Mouse (Mus musculus): ENCODE data around the gene Wdr17. TPM values are rescaled to one million over a fixed set of nuclear protein-coding genes. Genes with fewer than 3 reads are reported as not detected.

The Wdr17 gene
- 2.9 and 4.1 TPM in 2 replicates for polyA plus RNA-seq (2016; fragmentation: Nextera tagmentation; extraction: Ambion mirVana)

- H3K4me1 ChIP-seq, result no peaks in the 10 kb centered on the region
- H3K27ac ChIP-seq (replicated peaks), result no peak within 1 kb of the TSS
- no peaks in the 10 kb centered on the region for H3K27me3 ChIP-seq (ENCODE audit: low read depth, poor library complexity, severe bottlenecking)
- no peak for DNase-seq (ENCODE audit: low spot score)
- WGBS, result 87% methylated on average over 9 of the region's 9 CpGs
- no peak within 1 kb of the TSS for H3K4me3 ChIP-seq
- no peaks in the 10 kb centered on the region for H3K9me3 ChIP-seq (replicated peaks)
- no peaks in the 10 kb centered on the region for H3K36me3 ChIP-seq
These were observed at the start of gene Wdr17 for GRCm38 (mm10) chr8:54886987-54887785. Gene Wdr17, minus strand, starts transcription at chr8:54887184.

DNA sequence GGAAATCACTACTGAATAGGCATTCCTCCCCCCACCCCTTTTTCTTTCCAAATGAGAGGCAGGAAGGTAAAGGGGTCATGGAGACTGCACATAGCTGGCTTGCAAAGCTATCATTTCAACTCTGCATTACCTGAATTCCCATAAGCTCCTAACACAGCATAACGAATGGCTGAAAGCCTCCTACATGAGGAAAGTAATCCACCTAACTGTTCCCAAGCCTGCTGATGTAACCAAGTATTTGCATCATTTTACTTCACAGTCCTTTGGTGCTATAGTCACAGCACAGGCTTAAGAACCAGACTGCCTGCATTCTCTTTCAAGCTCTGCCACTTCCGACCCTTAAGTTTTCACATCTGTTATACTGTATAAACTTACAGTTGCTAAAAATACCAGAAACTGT lies 45.3 kb upstream of the Wdr17 start:
- no peak for DNase-seq (ENCODE audit: low spot score)
- H3K27me3 ChIP-seq (ENCODE audit: low read depth, poor library complexity, severe bottlenecking), result no peaks in the 10 kb centered on the region
- WGBS, result 79% methylated on average over 2 of the region's 2 CpGs
- H3K4me1 ChIP-seq, result no peaks in the 10 kb centered on the region
- no peaks in the 10 kb centered on the region for H3K36me3 ChIP-seq
- H3K4me3 ChIP-seq, result no peak overlapping the region
- H3K27ac ChIP-seq (replicated peaks), result no peak overlapping the region
- H3K9me3 ChIP-seq (replicated peaks), result no peaks in the 10 kb centered on the region

DNA sequence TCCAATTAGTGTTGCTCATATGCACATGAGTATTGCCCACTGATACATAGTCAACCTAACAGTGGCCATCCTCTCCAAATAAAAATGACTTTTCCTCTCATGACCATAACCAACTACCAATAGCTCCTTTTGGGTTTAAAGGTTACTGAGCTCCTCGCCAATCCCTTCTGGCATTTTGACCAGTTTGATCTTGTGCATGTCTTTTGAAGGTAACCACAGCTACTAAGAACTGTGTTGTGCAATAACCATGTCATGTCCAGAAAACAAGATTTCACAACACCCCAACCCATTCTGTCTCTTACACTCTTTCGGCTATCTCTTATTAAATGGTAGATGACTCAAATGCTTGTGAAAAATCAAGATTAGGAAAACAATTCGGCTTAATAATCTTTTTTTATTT lies 38.0 kb upstream of the Wdr17 start:
- WGBS, result 87% methylated on average over 3 of the region's 3 CpGs
- no peak for DNase-seq (ENCODE audit: low spot score)
- Histone ChIP-seq H3K27ac (replicated peaks) (no peak overlapping the region), H3K4me1 (peaks cover 12% of the 10 kb centered on the region), H3K36me3 (no peaks in the 10 kb centered on the region), H3K4me3 (no peak overlapping the region), H3K27me3 (ENCODE audit: low read depth, poor library complexity, severe bottlenecking) (no peaks in the 10 kb centered on the region), H3K9me3 (replicated peaks) (no peaks in the 10 kb centered on the region)

DNA sequence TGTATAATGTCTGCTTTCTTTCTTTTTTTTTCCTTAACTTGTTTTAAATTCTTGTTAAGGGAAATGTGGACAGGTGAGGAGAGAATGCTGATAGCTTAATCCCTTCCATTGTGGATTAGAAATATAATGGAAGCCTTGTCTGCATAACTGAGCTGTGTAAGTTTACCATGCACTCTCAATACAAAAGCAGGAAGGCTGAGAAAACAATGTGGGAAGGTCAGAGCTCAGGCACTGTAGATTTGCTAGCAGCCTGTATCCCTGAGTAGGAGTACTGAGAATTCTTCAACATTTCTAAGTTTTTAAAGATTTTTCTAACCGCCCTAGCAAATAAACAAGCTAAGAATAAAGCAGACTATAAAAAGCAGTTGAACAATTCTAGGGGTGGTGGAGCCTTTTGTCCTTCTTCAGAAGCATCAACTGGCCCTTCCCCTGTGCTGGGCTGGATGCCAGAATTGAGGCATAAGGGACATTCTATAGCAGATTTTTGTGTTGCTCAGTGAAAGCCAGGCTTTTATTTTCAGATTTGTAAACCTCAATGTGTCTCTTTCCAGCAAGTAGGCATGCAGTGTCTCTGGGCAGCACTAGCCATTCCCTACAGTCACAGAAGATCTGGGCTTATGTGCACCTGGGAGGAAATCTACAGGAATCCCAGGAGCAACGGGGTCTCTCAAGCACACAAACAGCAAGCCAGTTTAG lies 35.3 kb upstream of the Wdr17 start:
- DNase-seq (ENCODE audit: low spot score), result no peak
- no peak overlapping the region for H3K4me3 ChIP-seq
- H3K27me3 ChIP-seq (ENCODE audit: low read depth, poor library complexity, severe bottlenecking), result no peaks in the 10 kb centered on the region
- no peaks in the 10 kb centered on the region for H3K9me3 ChIP-seq (replicated peaks)
- no peaks in the 10 kb centered on the region for H3K36me3 ChIP-seq
- peak overlapping the region; percentile 7; the same call in 1 of the 2 replicates for H3K27ac ChIP-seq (replicated peaks)
- H3K4me1 ChIP-seq, result peaks cover 12% of the 10 kb centered on the region
- 60% methylated on average over 2 of the region's 2 CpGs for WGBS

GRCm38 (mm10) chr8:54917710-54918109 lies 30.7 kb upstream of the Wdr17 start:
- H3K36me3 ChIP-seq, result no peaks in the 10 kb centered on the region
- no peaks in the 10 kb centered on the region for H3K27me3 ChIP-seq (ENCODE audit: low read depth, poor library complexity, severe bottlenecking)
- H3K4me1 ChIP-seq, result peaks cover 11% of the 10 kb centered on the region
- H3K4me3 ChIP-seq, result no peak overlapping the region
- H3K9me3 ChIP-seq (replicated peaks), result no peaks in the 10 kb centered on the region
- H3K27ac ChIP-seq (replicated peaks), result no peak overlapping the region
- 79% methylated on average over 6 of the region's 9 CpGs for WGBS
- no peak for DNase-seq (ENCODE audit: low spot score)

DNA sequence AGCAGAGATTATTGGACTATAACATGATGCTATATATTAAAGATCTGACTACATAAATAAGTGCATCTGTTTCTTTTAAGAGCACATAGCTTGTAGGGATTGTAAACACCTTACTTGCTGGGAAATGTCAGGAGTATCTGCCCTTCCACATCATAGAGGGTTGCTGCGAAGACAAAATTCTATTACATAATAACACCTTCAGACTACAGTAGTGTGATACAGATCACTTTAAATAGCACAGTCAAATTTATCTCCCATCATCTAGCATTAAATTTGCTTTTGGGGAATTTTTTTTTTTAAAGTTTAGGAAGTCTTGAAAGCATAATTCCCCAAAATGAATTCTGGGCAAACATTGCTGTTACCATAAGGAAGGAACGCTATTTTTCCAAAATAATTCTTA lies 25.9 kb upstream of the Wdr17 start:
- Histone ChIP-seq H3K4me3 (no peak overlapping the region), H3K36me3 (no peaks in the 10 kb centered on the region), H3K27ac (replicated peaks) (no peak overlapping the region), H3K4me1 (no peaks in the 10 kb centered on the region; the same call in 1 of the 2 replicates), H3K27me3 (ENCODE audit: low read depth, poor library complexity, severe bottlenecking) (no peaks in the 10 kb centered on the region), H3K9me3 (replicated peaks) (no peaks in the 10 kb centered on the region)
- 93% methylated on average over 2 of the region's 2 CpGs for WGBS
- DNase-seq (ENCODE audit: low spot score), result no peak

DNA sequence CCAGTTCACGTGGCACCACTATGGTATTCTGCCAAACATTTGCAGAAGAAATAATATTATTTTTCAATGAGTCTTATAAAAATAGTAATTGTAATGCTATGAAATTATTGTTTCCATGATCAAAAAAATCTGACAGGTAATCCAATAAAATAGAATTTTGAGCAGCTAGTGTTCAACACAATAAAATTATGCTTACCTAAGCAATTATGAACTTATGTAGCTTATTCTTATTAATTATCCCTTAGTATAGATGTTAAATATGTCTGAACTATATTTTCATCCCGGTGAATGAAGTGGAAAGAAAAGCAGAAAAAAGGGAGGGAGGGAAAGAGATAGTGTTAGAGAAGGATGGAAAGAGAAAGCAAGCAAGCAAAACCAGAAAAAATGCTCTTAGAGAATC lies 12.5 kb upstream of the Wdr17 start:
- 88% methylated on average over 2 of the region's 2 CpGs for WGBS
- Histone ChIP-seq H3K4me1 (no peaks in the 10 kb centered on the region), H3K4me3 (no peak overlapping the region), H3K27me3 (ENCODE audit: low read depth, poor library complexity, severe bottlenecking) (no peaks in the 10 kb centered on the region), H3K27ac (replicated peaks) (no peak overlapping the region), H3K36me3 (no peaks in the 10 kb centered on the region), H3K9me3 (replicated peaks) (no peaks in the 10 kb centered on the region)
- DNase-seq (ENCODE audit: low spot score), result no peak

DNA sequence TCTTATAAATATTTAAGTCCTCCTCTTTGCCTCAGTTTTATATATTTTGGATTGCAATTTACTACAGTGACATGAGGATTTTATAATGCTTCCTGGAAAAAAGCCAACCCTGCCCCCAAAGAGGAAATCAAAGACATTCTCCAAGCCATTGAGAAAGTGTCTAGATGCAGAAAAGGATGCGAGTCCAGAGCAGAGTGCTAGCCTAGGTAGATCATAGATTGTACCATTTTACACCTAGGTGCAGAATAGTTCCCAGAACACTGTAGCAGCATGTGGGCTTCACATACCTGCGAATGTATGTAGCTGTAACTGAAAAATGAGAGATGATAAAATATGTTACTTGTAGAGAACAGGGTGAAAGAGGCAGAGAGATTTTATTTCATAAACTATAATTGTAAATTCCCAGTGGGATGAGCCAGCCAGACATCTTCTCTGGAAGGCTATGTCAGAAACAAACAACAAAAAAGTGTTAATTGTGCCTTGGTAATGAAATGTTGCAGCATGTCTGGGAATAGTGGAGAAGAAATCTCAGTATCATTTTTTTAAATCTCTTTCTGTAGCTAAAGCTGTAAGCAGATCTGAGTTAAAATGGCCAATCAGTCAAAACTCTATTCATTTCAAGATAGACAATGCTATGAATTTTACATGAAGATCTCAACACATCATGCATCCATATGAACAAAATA lies 7.8 kb upstream of the Wdr17 start:
- Histone ChIP-seq H3K4me1 (no peaks in the 10 kb centered on the region), H3K4me3 (no peak overlapping the region), H3K36me3 (no peaks in the 10 kb centered on the region), H3K27ac (replicated peaks) (no peak overlapping the region), H3K27me3 (ENCODE audit: low read depth, poor library complexity, severe bottlenecking) (no peaks in the 10 kb centered on the region), H3K9me3 (replicated peaks) (no peaks in the 10 kb centered on the region)
- 90% methylated on average over 2 of the region's 2 CpGs for WGBS
- DNase-seq (ENCODE audit: low spot score), result no peak

DNA sequence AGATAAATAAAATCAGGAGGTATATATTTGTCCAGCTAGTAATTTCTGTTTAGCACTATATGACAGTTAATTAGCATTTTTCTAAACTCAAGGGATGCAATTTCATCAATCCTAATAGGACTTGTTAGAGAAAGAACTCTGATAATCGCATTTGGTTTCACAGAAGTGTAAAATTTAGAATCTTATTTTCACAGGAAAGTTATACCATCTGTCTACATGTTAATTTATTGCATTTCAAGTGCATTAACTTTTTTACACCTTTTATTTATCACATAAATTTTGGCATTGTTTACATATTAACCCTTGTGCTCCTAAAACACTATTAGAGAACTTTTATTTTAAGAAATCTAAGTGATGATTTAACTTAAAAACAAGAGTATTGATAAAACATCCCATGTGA lies 7.2 kb upstream of the Wdr17 start:
- WGBS, result 89% methylated on average over 1 of the region's 1 CpGs
- no peaks in the 10 kb centered on the region for H3K4me1 ChIP-seq
- H3K27me3 ChIP-seq (ENCODE audit: low read depth, poor library complexity, severe bottlenecking), result no peaks in the 10 kb centered on the region
- H3K9me3 ChIP-seq (replicated peaks), result no peaks in the 10 kb centered on the region
- no peaks in the 10 kb centered on the region for H3K36me3 ChIP-seq
- no peak overlapping the region for H3K4me3 ChIP-seq
- H3K27ac ChIP-seq (replicated peaks), result no peak overlapping the region
- no peak for DNase-seq (ENCODE audit: low spot score)

DNA sequence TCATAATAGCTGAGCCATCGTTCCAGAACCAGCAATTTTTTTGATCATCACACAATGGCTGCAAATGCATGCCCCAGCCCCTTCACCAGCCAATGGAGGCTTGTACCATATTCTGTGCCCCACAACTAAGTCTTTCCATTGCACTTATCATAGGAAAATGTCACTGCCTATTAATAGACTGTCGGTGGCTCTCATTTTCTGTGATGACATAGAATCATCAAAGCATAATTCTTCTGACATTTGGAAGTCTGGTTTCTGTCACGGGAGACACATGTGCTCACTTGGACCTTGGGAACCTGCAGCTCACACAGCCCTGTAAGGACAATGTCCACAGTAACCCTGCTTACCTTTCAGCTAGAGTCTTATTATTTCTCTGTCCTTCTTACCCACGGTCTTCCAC lies 424 bp downstream of the Wdr17 start:
- Histone ChIP-seq H3K4me3 (no peak overlapping the region), H3K4me1 (no peaks in the 10 kb centered on the region), H3K27ac (replicated peaks) (no peak overlapping the region), H3K36me3 (no peaks in the 10 kb centered on the region), H3K9me3 (replicated peaks) (no peaks in the 10 kb centered on the region), H3K27me3 (ENCODE audit: low read depth, poor library complexity, severe bottlenecking) (no peaks in the 10 kb centered on the region)
- DNase-seq (ENCODE audit: low spot score), result no peak
- WGBS, result 89% methylated on average over 4 of the region's 4 CpGs

DNA sequence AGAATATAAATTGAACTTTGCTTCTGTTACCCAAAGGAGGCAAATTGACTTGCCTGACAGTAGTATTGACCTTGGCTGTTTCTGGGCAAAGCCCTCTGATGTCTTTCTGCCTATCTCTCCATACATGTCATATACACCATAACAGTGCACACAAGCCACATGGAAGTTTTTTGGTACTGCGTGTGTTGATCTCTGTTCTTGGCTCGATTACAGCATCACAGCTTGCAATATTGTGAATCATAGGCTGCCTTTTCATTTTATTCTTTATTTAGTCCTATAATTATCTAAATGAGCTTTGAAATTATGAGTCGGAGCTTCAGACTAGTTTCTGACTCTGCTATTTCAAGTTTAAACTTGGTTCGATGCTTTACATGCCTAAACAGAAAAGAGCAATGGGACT lies 10.5 kb downstream of the Wdr17 start:
- DNase-seq (ENCODE audit: low spot score), result no peak
- H3K4me3 ChIP-seq, result no peak overlapping the region
- WGBS, result 91% methylated on average over 4 of the region's 4 CpGs
- H3K36me3 ChIP-seq, result no peaks in the 10 kb centered on the region
- no peaks in the 10 kb centered on the region for H3K27me3 ChIP-seq (ENCODE audit: low read depth, poor library complexity, severe bottlenecking)
- no peaks in the 10 kb centered on the region for H3K4me1 ChIP-seq
- no peak overlapping the region for H3K27ac ChIP-seq (replicated peaks)
- H3K9me3 ChIP-seq (replicated peaks), result no peaks in the 10 kb centered on the region

DNA sequence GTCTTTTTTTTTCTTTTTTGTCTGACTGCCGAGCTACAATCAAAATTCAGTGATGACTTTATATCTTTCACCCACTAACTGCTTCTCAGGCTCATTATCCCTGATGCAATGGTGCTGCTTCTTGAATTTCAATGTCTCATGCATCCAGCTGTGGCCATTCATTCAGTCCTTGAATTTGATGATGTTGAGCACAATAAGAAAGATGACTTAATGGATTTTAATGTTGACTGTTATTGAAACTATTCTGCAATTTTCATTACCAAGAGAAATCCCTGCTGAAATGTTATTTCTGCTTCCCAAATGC lies 22.3 kb downstream of the Wdr17 start:
- H3K27me3 ChIP-seq (ENCODE audit: low read depth, poor library complexity, severe bottlenecking), result no peaks in the 10 kb centered on the region
- H3K36me3 ChIP-seq, result no peaks in the 10 kb centered on the region
- no peak for DNase-seq (ENCODE audit: low spot score)
- H3K4me3 ChIP-seq, result no peak overlapping the region
- no peak overlapping the region for H3K27ac ChIP-seq (replicated peaks)
- no peaks in the 10 kb centered on the region for H3K4me1 ChIP-seq
- no peaks in the 10 kb centered on the region for H3K9me3 ChIP-seq (replicated peaks)
- WGBS, result 82% methylated on average over 1 of the region's 1 CpGs
